ENCODE assay signal across 14 mouse cellular contexts in genomic region chr3:149233191-149233641, GRCm38 (mm10).
DNase-seq lines count a peak whose midpoint lies in the region; ATAC-seq and TF ChIP-seq lines count a peak whose summit lies in the region.
"Had no signal": no experiment of that assay in that cellular context is flagged by ENCODE, and none has a peak within 500 bp of the region (broad histone marks: within the 10 kb centered on the region; RNA-seq: fewer than 3 reads in every experiment).

No protein-coding gene starts in this region.

- H3K9me3 ChIP-seq in heart, embryonic 12.5 days (replicated peaks): no peaks in the 10 kb centered on the region
- no peaks in the 10 kb centered on the region for H3K9me3 ChIP-seq in midbrain, postnatal 0 days (ENCODE audit: low read length)
- H3K9me3 ChIP-seq: embryonic facial prominence, embryonic 10.5 days had no signal

- intact Hi-C loops in heart, adult 2 months (cut with DNase I): no loop called here
- intact Hi-C loops in left cerebral cortex, postnatal 10 days (cut with DNase I): no loop called here
- intact Hi-C loops in left cerebral cortex, postnatal 14 days (cut with DNase I): no loop called here
- intact Hi-C loops in gastrocnemius, postnatal 36 days (cut with DNase I): no loop called here

- H3K27ac ChIP-seq in heart, adult 2 months: peak overlapping the region; percentile 50
- H3K27ac ChIP-seq in heart, embryonic 12.5 days (ENCODE audit: poor library complexity, severe bottlenecking): no peak overlapping the region
- H3K27ac ChIP-seq in brown adipose tissue, adult 24 weeks (replicated peaks; ENCODE audit: low read depth, low read length): peak overlapping the region; percentile 4; the same call in 1 of the 2 replicates
- no peak overlapping the region for H3K27ac ChIP-seq in midbrain, postnatal 0 days (ENCODE audit: low read depth, low read length)
- H3K27ac ChIP-seq: embryonic facial prominence, embryonic 10.5 days had no signal

- no peak overlapping the region for H3K4me3 ChIP-seq in heart, adult 2 months
- no peak overlapping the region for H3K4me3 ChIP-seq in heart, embryonic 12.5 days
- no peak overlapping the region for H3K4me3 ChIP-seq in brown adipose tissue, adult 24 weeks (ENCODE audit: insufficient read depth, low read depth, low read length)
- H3K4me3 ChIP-seq in midbrain, postnatal 0 days (ENCODE audit: low read depth, low read length): no peak overlapping the region
- H3K4me3 ChIP-seq: embryonic facial prominence, embryonic 10.5 days had no signal

- peaks cover 4% of the 10 kb centered on the region for H3K4me1 ChIP-seq in heart, adult 2 months (ENCODE audit: control insufficient read depth, insufficient read depth, low read length)
- H3K4me1 ChIP-seq in heart, embryonic 12.5 days (replicated peaks): no peaks in the 10 kb centered on the region
- H3K4me1 ChIP-seq in brown adipose tissue, adult 24 weeks (ENCODE audit: control insufficient read depth, insufficient read depth, insufficient read length, low read length): peaks cover 2% of the 10 kb centered on the region; the same call in 1 of the 2 replicates
- no peaks in the 10 kb centered on the region for H3K4me1 ChIP-seq in midbrain, postnatal 0 days (ENCODE audit: insufficient read depth, low read length)
- H3K4me1 ChIP-seq: embryonic facial prominence, embryonic 10.5 days had no signal

- 38% methylated on average over 7 of the region's 7 CpGs for WGBS in heart, adult 2 months
- WGBS in heart, embryonic 12.5 days: 66% methylated on average over 7 of the region's 7 CpGs
- WGBS in midbrain, postnatal 0 days: 78% methylated on average over 7 of the region's 7 CpGs

- H3K27me3 ChIP-seq in heart, adult 2 months (ENCODE audit: control insufficient read depth, insufficient read depth, low read length): no peaks in the 10 kb centered on the region
- no peaks in the 10 kb centered on the region for H3K27me3 ChIP-seq in heart, embryonic 12.5 days (replicated peaks)
- no peaks in the 10 kb centered on the region for H3K27me3 ChIP-seq in midbrain, postnatal 0 days (ENCODE audit: insufficient read depth, low read length)

- no peak for TF ChIP-seq CTCF in heart, adult 2 months (IDR thresholded peaks at IDR 0.05)
- TF ChIP-seq CTCF in midbrain, postnatal 0 days (IDR thresholded peaks at IDR 0.05): no peak

- no peak for TF ChIP-seq POLR2A in heart, adult 2 months (IDR thresholded peaks at IDR 0.05; ENCODE audit: insufficient read depth, low read depth, low read length)

- no peaks in the 10 kb centered on the region for H3K79me2 ChIP-seq in heart, adult 2 months (replicated peaks; ENCODE audit: control insufficient read depth, insufficient read depth, low read length)

- H3K9ac ChIP-seq in heart, adult 2 months (ENCODE audit: low read depth, low read length): no peak overlapping the region
- no peak overlapping the region for H3K9ac ChIP-seq in heart, embryonic 12.5 days
- no peak overlapping the region for H3K9ac ChIP-seq in midbrain, postnatal 0 days (replicated peaks; ENCODE audit: low read length, poor library complexity, severe bottlenecking)
- H3K9ac ChIP-seq: liver, postnatal 0 days had no signal

- H3K4me2 ChIP-seq in heart, embryonic 12.5 days: no peak overlapping the region
- H3K4me2 ChIP-seq in midbrain, postnatal 0 days (ENCODE audit: low read depth, low read length, poor library complexity, severe bottlenecking): no peak overlapping the region

- H3K36me3 ChIP-seq in heart, adult 2 months (ENCODE audit: control insufficient read depth, insufficient read depth, low read length): 0 out of 2 replicates have a peak, but pooled peaks cover 2% of the 10 kb centered on the region
- no peaks in the 10 kb centered on the region for H3K36me3 ChIP-seq in heart, embryonic 12.5 days
- H3K36me3 ChIP-seq in midbrain, postnatal 0 days (ENCODE audit: insufficient read depth, low read length): no peaks in the 10 kb centered on the region
- H3K36me3 ChIP-seq: embryonic facial prominence, embryonic 10.5 days had no signal

- ATAC-seq in heart, embryonic 12.5 days (ENCODE audit: insufficient number of reproducible peaks, low FRiP score): no peak
- no peak for ATAC-seq in midbrain, postnatal 0 days (ENCODE audit: low FRiP score)
- ATAC-seq: forebrain, embryonic 14.5 days; midbrain, embryonic 16.5 days had no signal

- DNase-seq in heart, adult 2 months: no peak
- DNase-seq in left cerebral cortex, adult 11 months (ENCODE audit: low spot score): peak; percentile 57
- DNase-seq in left cerebral cortex, postnatal 10 days (ENCODE audit: extremely low spot score in 1 of 2, low spot score in 2 of 2): no peak
- peak; percentile 25 to 58 for DNase-seq in left cerebral cortex, postnatal 14 days (ENCODE audit: low spot score in 2 of 2)
- no peak for DNase-seq in midbrain, postnatal 0 days (ENCODE audit: low spot score)
- no peak for DNase-seq in gastrocnemius, postnatal 36 days
- DNase-seq: cerebellum, adult 11 months; kidney, postnatal 4 days; liver, postnatal 0 days had no signal

- TF ChIP-seq EP300 in heart, adult 2 months (IDR thresholded peaks at IDR 0.05; ENCODE audit: insufficient read depth, low read depth, low read length): no peak

Comparison
In these comparisons a context has a peak if more than half of its experiments do, and no peak if none do; other contexts are left out.
1. DNase-seq: peak in left cerebral cortex, adult 11 months (single experiment) and left cerebral cortex, postnatal 14 days (2 of 2); none in heart, adult 2 months (0 of 2), left cerebral cortex, postnatal 10 days (0 of 2), midbrain, postnatal 0 days (single experiment) and gastrocnemius, postnatal 36 days (0 of 2).
2. H3K27ac ChIP-seq: peak in heart, adult 2 months (single experiment) and brown adipose tissue, adult 24 weeks (single experiment); none in heart, embryonic 12.5 days (single experiment) and midbrain, postnatal 0 days (single experiment).